Mouse (Mus musculus): ENCODE results near the gene Zfp512b.

DNA sequence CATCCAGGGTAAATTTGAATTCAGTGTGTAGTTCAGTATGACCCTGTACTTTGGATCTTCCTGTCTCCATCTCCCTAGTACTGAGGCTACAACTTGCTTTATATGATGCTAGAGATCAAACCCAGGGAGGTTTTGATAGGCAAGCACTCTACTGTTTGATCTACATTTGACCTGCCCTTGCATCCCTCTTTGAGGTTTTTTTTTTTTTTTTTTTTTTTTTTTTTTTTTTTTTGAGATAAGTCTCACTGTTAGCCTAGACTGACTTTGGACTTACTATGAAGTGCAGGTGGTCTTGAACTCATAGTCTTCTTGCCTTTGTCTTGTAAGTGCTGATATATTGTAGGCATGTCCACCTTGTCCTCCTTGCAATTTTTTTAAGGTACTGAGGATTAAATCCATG lies 35.9 kb upstream of the Zfp512b start:
- TF ChIP-seq POLR2A (IDR thresholded peaks at IDR 0.05; ENCODE audit: extremely low read depth, insufficient read depth, low read length) (no peak), CTCF (IDR thresholded peaks at IDR 0.05; ENCODE audit: extremely low read depth, insufficient read depth, low read length) (no peak)
